Mouse (Mus musculus) intestine, embryonic 15.5 days (tissue): Measurements from ENCODE around the gene Wrap53. TPM values are rescaled to one million over a fixed set of nuclear protein-coding genes. Genes with fewer than 3 reads are reported as not detected.
A peak's percentile ranks its signal among the peaks of the same experiment; 100 is the strongest.

Source experiments
- ATAC-seq: fragments of 200-750 bp; cut with Nextera tagmentation; 2 replicates; pipeline ENCODE4 v1.8.0; 2017; ENCODE audit warnings: moderate TSS enrichment, moderate library complexity
- H3K27ac ChIP-seq: fragments of 300-500 bp; sonication (generic); 2 replicates; pipeline ENCODE4 v1.5.1; 2015; ENCODE audit warnings: mild to moderate bottlenecking, inconsistent platforms
- H3K27me3 ChIP-seq: fragments of 300-500 bp; sonication (generic); replicated peaks from 2 replicates; pipeline ENCODE4 v1.6.1; 2015; ENCODE audit warnings: inconsistent platforms
- H3K36me3 ChIP-seq: fragments of 300-500 bp; sonication (generic); 2 replicates; pipeline ENCODE4 v1.6.1; 2015; ENCODE audit warnings: inconsistent platforms
- H3K4me1 ChIP-seq: fragments of 300-500 bp; sonication (generic); replicated peaks from 2 replicates; pipeline ENCODE4 v1.6.1; 2015; ENCODE audit warnings: inconsistent platforms
- H3K4me2 ChIP-seq: fragments of 300-500 bp; sonication (generic); replicated peaks from 2 replicates; pipeline ENCODE4 v1.6.1; 2015; ENCODE audit warnings: mild to moderate bottlenecking, inconsistent platforms
- H3K4me3 ChIP-seq: fragments of 300-500 bp; sonication (generic); replicated peaks from 2 replicates; pipeline ENCODE4 v1.5.1; 2015; ENCODE audit warnings: inconsistent platforms
- H3K9ac ChIP-seq: fragments of 300-500 bp; sonication (generic); 2 replicates; pipeline ENCODE4 v1.6.1; 2015; ENCODE audit warnings: inconsistent platforms
- H3K9me3 ChIP-seq: fragments of 300-500 bp; sonication (generic); 2 replicates; pipeline ENCODE4 v1.6.1; 2016; ENCODE audit warnings: inconsistent platforms
- WGBS: fragments of 180-500 bp; shearing (Covaris S2); methylation state at CpG from one replicate; pipeline ENCODE4 v1.1.7; 2015; 5-methylcytosine and 5-hydroxymethylcytosine counted together
- polyA plus RNA-seq: library from polyadenylated mRNA; unstranded; fragments of >200 nt; fragmentation: Nextera tagmentation; extraction: Ambion mirVana; gene quantifications from 2 replicates; pipeline ENCODE4 v1.2.1, GENCODE M21; 2015

Gene Wrap53
- polyA plus RNA-seq, 1 experiment from 2014 or later, result 25.1 TPM

GRCm38 (mm10) chr11:69516661-69517060, 63.4 kb downstream of the Wrap53 start:
- WGBS, result 66% methylated on average over 3 of the region's 3 CpGs
- Histone ChIP-seq H3K27ac (no peak overlapping the region), H3K9me3 (no peaks in the 10 kb centered on the region), H3K27me3 (no peaks in the 10 kb centered on the region), H3K4me1 (0 out of 2 replicates have a peak, but pooled peaks cover 2% of the 10 kb centered on the region), H3K4me2 (no peak overlapping the region), H3K36me3 (no peaks in the 10 kb centered on the region), H3K4me3 (no peak overlapping the region), H3K9ac (no peak overlapping the region)
- no peak for ATAC-seq

GRCm38 (mm10) chr11:69516151-69516640, 63.9 kb downstream of the Wrap53 start:
- Histone ChIP-seq H3K9me3 (no peaks in the 10 kb centered on the region), H3K9ac (no peak overlapping the region), H3K4me3 (no peak overlapping the region), H3K27ac (no peak overlapping the region), H3K4me1 (0 out of 2 replicates have a peak, but pooled peaks cover 2% of the 10 kb centered on the region), H3K36me3 (no peaks in the 10 kb centered on the region), H3K4me2 (no peak overlapping the region), H3K27me3 (no peaks in the 10 kb centered on the region)
- WGBS, result 65% methylated on average over 15 of the region's 15 CpGs
- no peak for ATAC-seq

- Histone ChIP-seq H3K27me3 (no peaks in the 10 kb centered on the region), H3K36me3 (no peaks in the 10 kb centered on the region), H3K9ac (no peak overlapping the region), H3K4me2 (no peak overlapping the region), H3K4me1 (0 out of 2 replicates have a peak, but pooled peaks cover 4% of the 10 kb centered on the region), H3K9me3 (no peaks in the 10 kb centered on the region), H3K4me3 (no peak overlapping the region), H3K27ac (no peak overlapping the region)
- ATAC-seq, result 0 out of 2 replicates have a peak, but pooled peaks have one; percentile 67
- 11% methylated on average over 6 of the region's 6 CpGs for whole genome bisulfite sequencing
These were observed 66.2 kb downstream of the Wrap53 start for GRCm38 (mm10) chr11:69513840-69514239.

Other genes with a start within 250 kb of the Wrap53 start
- gene Rnf227, start 239.8 kb downstream of the Wrap53 start, polyA plus RNA-seq, result 10.8 and 10.9 TPM in 2 replicates
- 39.9 and 44.1 TPM in 2 replicates for gene Chd3, start 210.8 kb downstream of the Wrap53 start, polyA plus RNA-seq
- gene Naa38, start 184.8 kb downstream of the Wrap53 start, polyA plus RNA-seq, result 154 and 182 TPM in 2 replicates
- gene Cyb5d1, start 184.6 kb downstream of the Wrap53 start, polyA plus RNA-seq, result 22.7 and 24.8 TPM in 2 replicates
- 30.7 and 32.1 TPM in 2 replicates for gene Tmem88, start 182.0 kb downstream of the Wrap53 start, polyA plus RNA-seq
- 23.7 and 24.3 TPM in 2 replicates for gene Kdm6b, start 166.6 kb downstream of the Wrap53 start, polyA plus RNA-seq
- gene Dnah2, start 31.1 kb downstream of the Wrap53 start, polyA plus RNA-seq, result 0.77 and 0.87 TPM in 2 replicates
- 9.8 and 10.2 TPM in 2 replicates for gene Efnb3, start 20.1 kb downstream of the Wrap53 start, polyA plus RNA-seq
- gene Trp53, start 104 bp upstream of the Wrap53 start, polyA plus RNA-seq, result 140 and 143 TPM in 2 replicates
- 5.8 and 6.8 TPM in 2 replicates for gene Atp1b2, start 25.7 kb upstream of the Wrap53 start, polyA plus RNA-seq
- gene Shbg, start 37.6 kb upstream of the Wrap53 start, polyA plus RNA-seq, result 0.34 and 0.43 TPM in 2 replicates
- 14.1 and 16.7 TPM in 2 replicates for gene Sat2, start 41.8 kb upstream of the Wrap53 start, polyA plus RNA-seq
- 15.6 and 21.2 TPM in 2 replicates for gene Fxr2, start 52.7 kb upstream of the Wrap53 start, polyA plus RNA-seq
- gene Sox15, start 75.1 kb upstream of the Wrap53 start, polyA plus RNA-seq, result 0.20 TPM in 1 of 2 replicates, not detected in the other
- 60.9 and 63.4 TPM in 2 replicates for gene Mpdu1, start 82.4 kb upstream of the Wrap53 start, polyA plus RNA-seq
- 13.3 and 14.2 TPM in 2 replicates for gene Cd68, start 85.9 kb upstream of the Wrap53 start, polyA plus RNA-seq
- gene Eif4a1, start 92.2 kb upstream of the Wrap53 start, polyA plus RNA-seq, result 517 and 559 TPM in 2 replicates
- 62.1 and 63.9 TPM in 2 replicates for gene Senp3, start 101.8 kb upstream of the Wrap53 start, polyA plus RNA-seq
- 0.33 and 0.54 TPM in 2 replicates for gene Tnfsf13, start 105.5 kb upstream of the Wrap53 start, polyA plus RNA-seq
- 6.6 and 7.0 TPM in 2 replicates for gene Tnfsf12, start 115.6 kb upstream of the Wrap53 start, polyA plus RNA-seq
- gene Tnfsfm13, start 115.8 kb upstream of the Wrap53 start, polyA plus RNA-seq, result 2.6 and 3.1 TPM in 2 replicates
- gene Polr2a, start 178.4 kb upstream of the Wrap53 start, polyA plus RNA-seq, result 18.1 and 19.1 TPM in 2 replicates
- gene Slc35g3, start 181.7 kb upstream of the Wrap53 start, polyA plus RNA-seq, result 0.15 and 0.16 TPM in 2 replicates
- 2.3 and 2.4 TPM in 2 replicates for gene Zbtb4, start 185.7 kb upstream of the Wrap53 start, polyA plus RNA-seq
- 3.5 and 4.3 TPM in 2 replicates for gene Chrnb1, start 215.7 kb upstream of the Wrap53 start, polyA plus RNA-seq
- gene Fgf11, start 221.6 kb upstream of the Wrap53 start, polyA plus RNA-seq, result 1.2 and 1.4 TPM in 2 replicates
- gene Tmem102, start 225.4 kb upstream of the Wrap53 start, polyA plus RNA-seq, result 31.2 and 31.4 TPM in 2 replicates
- gene Gm39566, start 235.0 kb upstream of the Wrap53 start, polyA plus RNA-seq, result not detected in 2 replicates
- not detected in 2 replicates for gene Spem2, start 238.2 kb upstream of the Wrap53 start, polyA plus RNA-seq
- gene Spem1, start 241.9 kb upstream of the Wrap53 start, polyA plus RNA-seq, result 0.21 TPM in 1 of 2 replicates, not detected in the other